Mouse (Mus musculus): ENCODE data around the gene Mgll. TPM values are rescaled to one million over a fixed set of nuclear protein-coding genes. Genes with fewer than 3 reads are reported as not detected.

The Mgll gene
- total and polyA plus RNA-seq, 2 experiments from 2014 or later, result 126 to 148 TPM

- no peak for TF ChIP-seq CTCF (IDR thresholded peaks at IDR 0.05; ENCODE audit: low read depth)
- Histone ChIP-seq H3K36me3 (ENCODE audit: insufficient read depth, low read length) (no peaks in the 10 kb centered on the region), H3K9ac (replicated peaks; ENCODE audit: low read length) (no peak overlapping the region), H3K4me1 (ENCODE audit: insufficient read depth, low read length) (peaks cover 11% of the 10 kb centered on the region), H3K27me3 (ENCODE audit: insufficient read depth, low read length) (no peaks in the 10 kb centered on the region), H3K4me2 (ENCODE audit: low read depth, low read length) (no peak overlapping the region), H3K9me3 (ENCODE audit: low read length) (no peaks in the 10 kb centered on the region), H3K4me3 (ENCODE audit: low read length) (no peak overlapping the region), H3K27ac (no peak overlapping the region)
- DNase-seq (ENCODE audit: low spot score) (no peak), ATAC-seq (no peak)
- WGBS, result 48% methylated on average over 7 of the region's 7 CpGs
Observed at GRCm38 (mm10) chr6:88824183-88824582, 100.0 kb downstream of the Mgll start.

- Histone ChIP-seq H3K4me1 (ENCODE audit: insufficient read depth, low read length) (peaks cover 11% of the 10 kb centered on the region), H3K36me3 (ENCODE audit: insufficient read depth, low read length) (no peaks in the 10 kb centered on the region), H3K9me3 (ENCODE audit: low read length) (no peaks in the 10 kb centered on the region), H3K27ac (no peak overlapping the region), H3K4me3 (ENCODE audit: low read length) (no peak overlapping the region), H3K9ac (replicated peaks; ENCODE audit: low read length) (no peak overlapping the region), H3K4me2 (ENCODE audit: low read depth, low read length) (no peak overlapping the region), H3K27me3 (ENCODE audit: insufficient read depth, low read length) (0 out of 2 replicates have a peak, but pooled peaks cover 4% of the 10 kb centered on the region)
- ATAC-seq (no peak), DNase-seq (ENCODE audit: low spot score) (no peak)
- no peak for TF ChIP-seq CTCF (IDR thresholded peaks at IDR 0.05; ENCODE audit: low read depth)
- 67% methylated on average over 3 of the region's 3 CpGs for WGBS
Observed at GRCm38 (mm10) chr6:88826088-88826487, 101.9 kb downstream of the Mgll start.

GRCm38 (mm10) chr6:88826545-88826944, 102.3 kb downstream of the Mgll start:
- ATAC-seq, result peak; percentile 38
- WGBS, result 34% methylated on average over 6 of the region's 6 CpGs

GRCm38 (mm10) chr6:88826965-88827364, 102.8 kb downstream of the Mgll start:
- H3K4me1 ChIP-seq (ENCODE audit: insufficient read depth, low read length), result peaks cover 11% of the 10 kb centered on the region
- H3K4me3 ChIP-seq (ENCODE audit: low read length), result no peak overlapping the region
- H3K4me2 ChIP-seq (ENCODE audit: low read depth, low read length), result no peak overlapping the region
- TF ChIP-seq CTCF (IDR thresholded peaks at IDR 0.05; ENCODE audit: low read depth), result no peak
- no peak overlapping the region for H3K9ac ChIP-seq (replicated peaks; ENCODE audit: low read length)
- peak overlapping the region; percentile 64; the same call in 1 of the 2 replicates for H3K27ac ChIP-seq
- ATAC-seq (no peak), DNase-seq (ENCODE audit: low spot score) (no peak)
- no peaks in the 10 kb centered on the region for H3K9me3 ChIP-seq (ENCODE audit: low read length)
- WGBS, result 47% methylated on average over 3 of the region's 3 CpGs
- 0 out of 2 replicates have a peak, but pooled peaks cover 4% of the 10 kb centered on the region for H3K27me3 ChIP-seq (ENCODE audit: insufficient read depth, low read length)
- H3K36me3 ChIP-seq (ENCODE audit: insufficient read depth, low read length), result no peaks in the 10 kb centered on the region

More at GRCm38 (mm10) chr6:88826545-88826944, 102.3 kb downstream of the Mgll start:
- Histone ChIP-seq H3K4me2 (ENCODE audit: low read depth, low read length) (no peak overlapping the region), H3K36me3 (ENCODE audit: insufficient read depth, low read length) (no peaks in the 10 kb centered on the region), H3K9ac (replicated peaks; ENCODE audit: low read length) (no peak overlapping the region), H3K4me3 (ENCODE audit: low read length) (no peak overlapping the region), H3K27ac (peak overlapping the region; percentile 64; the same call in 1 of the 2 replicates), H3K4me1 (ENCODE audit: insufficient read depth, low read length) (peaks cover 11% of the 10 kb centered on the region), H3K9me3 (ENCODE audit: low read length) (no peaks in the 10 kb centered on the region), H3K27me3 (ENCODE audit: insufficient read depth, low read length) (0 out of 2 replicates have a peak, but pooled peaks cover 4% of the 10 kb centered on the region)
- peak; percentile 87 for DNase-seq (ENCODE audit: low spot score)
- peak; percentile 74 for TF ChIP-seq CTCF (IDR thresholded peaks at IDR 0.05; ENCODE audit: low read depth)

- H3K36me3 ChIP-seq (ENCODE audit: insufficient read depth, low read length), result no peaks in the 10 kb centered on the region
- peaks cover 11% of the 10 kb centered on the region; the same call in 1 of the 2 replicates for H3K4me1 ChIP-seq (ENCODE audit: insufficient read depth, low read length)
- 0 out of 2 replicates have a peak, but pooled peaks cover 4% of the 10 kb centered on the region for H3K27me3 ChIP-seq (ENCODE audit: insufficient read depth, low read length)
- H3K27ac ChIP-seq, result peak overlapping the region; percentile 64; the same call in 1 of the 2 replicates
- no peaks in the 10 kb centered on the region for H3K9me3 ChIP-seq (ENCODE audit: low read length)
- ATAC-seq (no peak), DNase-seq (ENCODE audit: low spot score) (peak; percentile 56)
- H3K9ac ChIP-seq (replicated peaks; ENCODE audit: low read length), result no peak overlapping the region
- no peak overlapping the region for H3K4me3 ChIP-seq (ENCODE audit: low read length)
- H3K4me2 ChIP-seq (ENCODE audit: low read depth, low read length), result no peak overlapping the region
- WGBS, result 46% methylated on average over 13 of the region's 13 CpGs
- TF ChIP-seq CTCF (IDR thresholded peaks at IDR 0.05; ENCODE audit: low read depth), result peak; percentile 40
Observed at GRCm38 (mm10) chr6:88827395-88828205, 103.4 kb downstream of the Mgll start.

DNA sequence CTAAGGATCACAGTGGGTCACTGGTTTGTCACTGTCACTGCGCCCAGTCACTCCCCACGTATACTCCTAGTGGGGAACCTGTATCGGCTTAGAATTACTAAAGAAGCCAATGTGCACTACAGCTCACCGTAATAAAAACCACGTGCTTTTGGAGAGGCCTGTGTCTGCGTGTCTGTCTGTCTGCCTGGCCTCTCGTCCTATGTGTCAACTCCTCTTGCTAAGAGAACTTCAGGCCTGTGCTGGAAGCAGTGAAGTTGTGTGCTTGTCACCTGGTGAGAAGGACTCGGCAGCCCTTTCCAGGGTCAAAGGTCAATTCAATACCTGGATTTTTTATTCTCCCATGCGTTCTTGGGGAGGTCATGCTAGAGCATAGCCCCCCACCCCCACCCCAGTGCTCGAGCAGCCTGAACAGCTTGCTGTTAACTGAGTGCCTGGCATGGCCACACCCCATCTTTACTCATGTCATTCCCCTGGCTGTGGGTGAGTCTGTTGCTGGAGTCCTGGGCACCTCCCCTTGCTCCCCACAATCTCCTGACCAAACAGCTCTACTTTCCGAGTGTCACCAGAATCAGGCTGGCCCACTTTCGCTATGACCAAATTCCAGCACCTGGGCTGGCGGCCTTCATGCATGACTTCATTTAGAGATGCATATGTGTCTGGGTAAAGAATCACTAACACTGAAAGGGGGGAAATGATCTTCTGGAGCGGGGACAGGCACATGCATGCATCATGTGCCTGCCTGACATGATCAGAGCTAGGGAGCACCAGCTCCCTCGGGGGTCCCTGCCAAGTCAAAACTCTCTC, 104.2 kb downstream of the Mgll start:
- Histone ChIP-seq H3K36me3 (ENCODE audit: insufficient read depth, low read length) (no peaks in the 10 kb centered on the region), H3K27me3 (ENCODE audit: insufficient read depth, low read length) (0 out of 2 replicates have a peak, but pooled peaks cover 4% of the 10 kb centered on the region), H3K4me3 (ENCODE audit: low read length) (no peak overlapping the region), H3K9me3 (ENCODE audit: low read length) (no peaks in the 10 kb centered on the region), H3K4me1 (ENCODE audit: insufficient read depth, low read length) (peaks cover 11% of the 10 kb centered on the region; the same call in 1 of the 2 replicates), H3K4me2 (ENCODE audit: low read depth, low read length) (no peak overlapping the region), H3K9ac (replicated peaks; ENCODE audit: low read length) (no peak overlapping the region), H3K27ac (no peak overlapping the region)
- ATAC-seq, result no peak
- no peak for TF ChIP-seq CTCF (IDR thresholded peaks at IDR 0.05; ENCODE audit: low read depth)
- no peak for DNase-seq (ENCODE audit: low spot score)
- 74% methylated on average over 15 of the region's 15 CpGs for WGBS

Measured in hindbrain, postnatal 0 days (tissue).